Mouse (Mus musculus) embryonic facial prominence, embryonic 14.5 days (tissue): ENCODE measurements around the gene Cyp4f13. TPM values are rescaled to one million over a fixed set of nuclear protein-coding genes. Genes with fewer than 3 reads are reported as not detected.

Experiments used
- ATAC-seq: fragments of 200-750 bp; cut with Nextera tagmentation; 2 replicates; pipeline ENCODE4 v1.8.0; 2017; ENCODE audit warnings: low read depth, moderate number of reproducible peaks, moderate TSS enrichment
- DNase-seq: peaks from one replicate; pipeline ENCODE4 v3.0.0-alpha.2; 2015; ENCODE audit warnings: low spot score
- H3K27ac ChIP-seq: fragments of 300-500 bp; sonication (generic); replicated peaks from 2 replicates; pipeline ENCODE4 v1.5.1; 2014; ENCODE audit warnings: low read depth, mild to moderate bottlenecking, low read length, moderate library complexity
- H3K27me3 ChIP-seq: fragments of 300-500 bp; sonication (generic); replicated peaks from 2 replicates; pipeline ENCODE4 v1.6.1; 2014; ENCODE audit warnings: low read length; ENCODE audit not compliant: control insufficient read depth, insufficient read depth
- H3K36me3 ChIP-seq: fragments of 300-500 bp; sonication (generic); 2 replicates; pipeline ENCODE4 v1.6.1; 2014; ENCODE audit warnings: low read length, mixed read lengths; ENCODE audit not compliant: control insufficient read depth, insufficient read depth
- H3K4me1 ChIP-seq: fragments of 300-500 bp; sonication (generic); 2 replicates; pipeline ENCODE4 v1.6.1; 2014; ENCODE audit warnings: antibody characterized with exemption, low read length; ENCODE audit not compliant: control insufficient read depth, insufficient read depth
- H3K4me2 ChIP-seq: fragments of 300-500 bp; sonication (generic); 2 replicates; pipeline ENCODE4 v1.6.1; 2014; ENCODE audit warnings: low read depth, mild to moderate bottlenecking, low read length, moderate library complexity, mixed read lengths
- H3K4me3 ChIP-seq: fragments of 300-500 bp; sonication (generic); 2 replicates; pipeline ENCODE4 v1.5.1; 2014; ENCODE audit warnings: low read depth, mild to moderate bottlenecking, low read length
- H3K9ac ChIP-seq: fragments of 300-500 bp; sonication (generic); 2 replicates; pipeline ENCODE4 v1.6.1; 2014; ENCODE audit warnings: low read depth, mild to moderate bottlenecking, low read length, moderate library complexity, mixed read lengths
- H3K9me3 ChIP-seq: fragments of 300-500 bp; sonication (generic); 2 replicates; pipeline ENCODE4 v1.6.1; 2016; ENCODE audit warnings: low read length; ENCODE audit not compliant: control insufficient read depth
- WGBS: fragments of 180-500 bp; shearing (Covaris S2); extraction: QIAGEN DNeasy Blood & Tissue Kit; methylation state at CpG from one replicate; pipeline ENCODE4 v1.1.7; 2014; 5-methylcytosine and 5-hydroxymethylcytosine counted together
- polyA plus RNA-seq: library from polyadenylated mRNA; unstranded; fragments of >200 nt; fragmentation: Nextera tagmentation; extraction: Ambion mirVana; gene quantifications from 2 replicates; pipeline ENCODE4 v1.2.1, GENCODE M21; 2014

The Cyp4f13 gene
- polyA plus RNA-seq, 1 experiment from 2014 or later = 12.8 TPM

GRCm38 (mm10) chr17:32951441-32951840 lies 4.2 kb upstream of the Cyp4f13 start:
- ATAC-seq = no peak
- 0 out of 2 replicates have a peak, but pooled peaks cover 5% of the 10 kb centered on the region for H3K4me1 ChIP-seq
- H3K4me2 ChIP-seq = no peak overlapping the region
- 31% methylated on average over 15 of the region's 16 CpGs for WGBS
- DNase-seq = peak; percentile 68
- H3K9me3 ChIP-seq = no peaks in the 10 kb centered on the region
- no peak overlapping the region for H3K9ac ChIP-seq
- H3K36me3 ChIP-seq = no peaks in the 10 kb centered on the region
- H3K27me3 ChIP-seq = no peaks in the 10 kb centered on the region
- no peak overlapping the region for H3K27ac ChIP-seq
- H3K4me3 ChIP-seq = no peak overlapping the region

GRCm38 (mm10) chr17:32951006-32951405 lies 3.8 kb upstream of the Cyp4f13 start:
- ATAC-seq (no peak), DNase-seq (no peak)
- Histone ChIP-seq H3K9ac (no peak overlapping the region), H3K36me3 (no peaks in the 10 kb centered on the region), H3K9me3 (no peaks in the 10 kb centered on the region), H3K27ac (no peak overlapping the region), H3K27me3 (no peaks in the 10 kb centered on the region), H3K4me3 (no peak overlapping the region), H3K4me1 (0 out of 2 replicates have a peak, but pooled peaks cover 5% of the 10 kb centered on the region), H3K4me2 (no peak overlapping the region)
- 79% methylated on average over 11 of the region's 11 CpGs for WGBS

- ATAC-seq (no peak), DNase-seq (no peak)
- Histone ChIP-seq H3K4me1 (0 out of 2 replicates have a peak, but pooled peaks cover 5% of the 10 kb centered on the region), H3K36me3 (no peaks in the 10 kb centered on the region), H3K4me2 (no peak overlapping the region), H3K9me3 (no peaks in the 10 kb centered on the region), H3K27ac (no peak overlapping the region), H3K27me3 (no peaks in the 10 kb centered on the region), H3K9ac (no peak overlapping the region), H3K4me3 (no peak overlapping the region)
- 81% methylated on average over 3 of the region's 3 CpGs for WGBS
Measured at GRCm38 (mm10) chr17:32950136-32950535, 2.9 kb upstream of the Cyp4f13 start.

GRCm38 (mm10) chr17:32946716-32947115 lies 486 bp downstream of the Cyp4f13 start:
- Histone ChIP-seq H3K36me3 (no peaks in the 10 kb centered on the region), H3K4me2 (peak overlapping the region; percentile 79), H3K27ac (no peak overlapping the region; the same call in 1 of the 2 replicates), H3K4me3 (peak overlapping the region; percentile 46), H3K9me3 (no peaks in the 10 kb centered on the region), H3K27me3 (no peaks in the 10 kb centered on the region), H3K4me1 (0 out of 2 replicates have a peak, but pooled peaks cover 5% of the 10 kb centered on the region), H3K9ac (peak overlapping the region; percentile 70)
- 63% methylated on average over 9 of the region's 9 CpGs for WGBS
- ATAC-seq (no peak), DNase-seq (no peak)

GRCm38 (mm10) chr17:32944402-32945035 lies 2.7 kb downstream of the Cyp4f13 start:
- no peak overlapping the region for H3K9ac ChIP-seq
- H3K4me1 ChIP-seq = 0 out of 2 replicates have a peak, but pooled peaks cover 5% of the 10 kb centered on the region
- ATAC-seq (no peak), DNase-seq (no peak)
- 64% methylated on average over 3 of the region's 3 CpGs for WGBS
- no peaks in the 10 kb centered on the region for H3K9me3 ChIP-seq
- no peak overlapping the region for H3K4me3 ChIP-seq
- H3K27me3 ChIP-seq = no peaks in the 10 kb centered on the region
- H3K36me3 ChIP-seq = no peaks in the 10 kb centered on the region
- no peak overlapping the region for H3K27ac ChIP-seq
- H3K4me2 ChIP-seq = no peak overlapping the region

GRCm38 (mm10) chr17:32943661-32944060 lies 3.5 kb downstream of the Cyp4f13 start:
- H3K27ac ChIP-seq = no peak overlapping the region
- H3K27me3 ChIP-seq = no peaks in the 10 kb centered on the region
- H3K9me3 ChIP-seq = no peaks in the 10 kb centered on the region
- no peak overlapping the region for H3K4me2 ChIP-seq
- WGBS = 95% methylated on average over 3 of the region's 3 CpGs
- 0 out of 2 replicates have a peak, but pooled peaks cover 5% of the 10 kb centered on the region for H3K4me1 ChIP-seq
- H3K9ac ChIP-seq = no peak overlapping the region
- H3K4me3 ChIP-seq = no peak overlapping the region
- DNase-seq (no peak), ATAC-seq (no peak)
- no peaks in the 10 kb centered on the region for H3K36me3 ChIP-seq

GRCm38 (mm10) chr17:32939831-32940230 lies 7.4 kb downstream of the Cyp4f13 start:
- Histone ChIP-seq H3K36me3 (no peaks in the 10 kb centered on the region), H3K9ac (no peak overlapping the region), H3K9me3 (no peaks in the 10 kb centered on the region), H3K4me1 (no peaks in the 10 kb centered on the region), H3K27ac (no peak overlapping the region), H3K27me3 (no peaks in the 10 kb centered on the region), H3K4me2 (no peak overlapping the region), H3K4me3 (no peak overlapping the region)
- 74% methylated on average over 4 of the region's 4 CpGs for WGBS
- ATAC-seq (no peak), DNase-seq (no peak)

GRCm38 (mm10) chr17:32927803-32928202 lies 19.4 kb downstream of the Cyp4f13 start:
- no peak for ATAC-seq
- no peak for DNase-seq
- no peak overlapping the region for H3K4me3 ChIP-seq
- H3K9me3 ChIP-seq = no peaks in the 10 kb centered on the region
- H3K4me1 ChIP-seq = no peaks in the 10 kb centered on the region
- H3K27me3 ChIP-seq = no peaks in the 10 kb centered on the region
- H3K4me2 ChIP-seq = no peak overlapping the region
- no peak overlapping the region for H3K9ac ChIP-seq
- 76% methylated on average over 4 of the region's 5 CpGs for WGBS
- no peaks in the 10 kb centered on the region for H3K36me3 ChIP-seq
- no peak overlapping the region for H3K27ac ChIP-seq
